Mouse (Mus musculus): ENCODE data around the gene Srp68. TPM values are rescaled to one million over a fixed set of nuclear protein-coding genes. Genes with fewer than 3 reads are reported as not detected.

The Srp68 gene
- total RNA-seq (2021) = 10 to 100 TPM; 87.7 to 89.2 TPM
- long read RNA-seq, experiment 1, transcript Srp68-201 (16 exons, 2,526 nt) = major isoform, 131 of 150 reads
- long read RNA-seq, experiment 1, partial matches to known transcripts = 11 of 150 reads
- long read RNA-seq, experiment 1, other reads (novel, unspliced or antisense) = 8 of 150 reads
- long read RNA-seq, experiment 2, transcript Srp68-201 (16 exons, 2,526 nt) = major isoform, 124 of 147 reads
- long read RNA-seq, experiment 2, partial matches to known transcripts = 10 of 147 reads
- long read RNA-seq, experiment 2, other reads (novel, unspliced or antisense) = 13 of 147 reads

- H3K27ac ChIP-seq = peak within 1 kb of the TSS; percentile 95
- intact Hi-C loops (cut with DNase I) = no loop called here
- H3K4me3 ChIP-seq = peak within 1 kb of the TSS; percentile 98
- peak; percentile 7; the same call in 1 of the 2 replicates for TF ChIP-seq CTCF (IDR thresholded peaks at IDR 0.05)
- peak; percentile 95 for DNase-seq
Observed at GRCm38 (mm10) chr11:116274045-116274666, at the start of gene Srp68. Gene Srp68, minus strand, starts transcription at chr11:116274217.

- TF ChIP-seq CTCF (IDR thresholded peaks at IDR 0.05) = peak; percentile 99; the same call in 1 of the 2 replicates
- H3K4me3 ChIP-seq = peak overlapping the region; percentile 69
- peak overlapping the region; percentile 76 for H3K27ac ChIP-seq
- peak; percentile 92 for DNase-seq
- intact Hi-C loops (cut with DNase I) = loop anchor here (1.0 to 2.0 kb wide), 3 partner anchors 16 to 145 kb away; partner anchors contain the start of gene Foxj1
Observed at GRCm38 (mm10) chr11:116318719-116319659, 45.0 kb upstream of the Srp68 start.

GRCm38 (mm10) chr11:116312359-116312758 lies 38.3 kb upstream of the Srp68 start:
- H3K4me3 ChIP-seq = no peak overlapping the region
- DNase-seq = no peak
- no peak overlapping the region for H3K27ac ChIP-seq
- intact Hi-C loops (cut with DNase I) = no loop called here
- TF ChIP-seq CTCF (IDR thresholded peaks at IDR 0.05) = no peak

GRCm38 (mm10) chr11:116311169-116311568 lies 37.2 kb upstream of the Srp68 start:
- Histone ChIP-seq H3K4me3 (no peak overlapping the region), H3K27ac (no peak overlapping the region)
- DNase-seq = no peak
- TF ChIP-seq CTCF (IDR thresholded peaks at IDR 0.05) = no peak
- intact Hi-C loops (cut with DNase I) = no loop called here

- intact Hi-C loops (cut with DNase I) = no loop called here
- no peak overlapping the region for H3K4me3 ChIP-seq
- no peak for TF ChIP-seq CTCF (IDR thresholded peaks at IDR 0.05)
- no peak overlapping the region for H3K27ac ChIP-seq
- DNase-seq = no peak
Observed at GRCm38 (mm10) chr11:116309601-116310000, 35.6 kb upstream of the Srp68 start.

- TF ChIP-seq CTCF (IDR thresholded peaks at IDR 0.05) = no peak
- intact Hi-C loops (cut with DNase I) = no loop called here
Observed at GRCm38 (mm10) chr11:116307762-116308531, 33.9 kb upstream of the Srp68 start.

GRCm38 (mm10) chr11:116307019-116307725 lies 33.2 kb upstream of the Srp68 start, which contains the start of gene Exoc7:
Gene Exoc7, minus strand, starts transcription at chr11:116307233.
- H3K27ac ChIP-seq = peak within 1 kb of the TSS; percentile 92
- intact Hi-C loops (cut with DNase I) = no loop called here
- TF ChIP-seq CTCF (IDR thresholded peaks at IDR 0.05) = no peak
- no peak for DNase-seq
- H3K4me3 ChIP-seq = peak within 1 kb of the TSS; percentile 79

More at GRCm38 (mm10) chr11:116307762-116308531, 33.9 kb upstream of the Srp68 start:
- peak overlapping the region; percentile 92 for H3K27ac ChIP-seq
- H3K4me3 ChIP-seq = no peak overlapping the region
- peak; percentile 44 for DNase-seq

GRCm38 (mm10) chr11:116306126-116306982 lies 32.3 kb upstream of the Srp68 start:
- Histone ChIP-seq H3K27ac (peak overlapping the region; percentile 92), H3K4me3 (peak overlapping the region; percentile 79)
- TF ChIP-seq CTCF (IDR thresholded peaks at IDR 0.05) = no peak
- intact Hi-C loops (cut with DNase I) = no loop called here
- peak; percentile 96 for DNase-seq

- intact Hi-C loops (cut with DNase I) = no loop called here
- H3K4me3 ChIP-seq = peak overlapping the region; percentile 79
- peak overlapping the region; percentile 92; the same call in 1 of the 2 replicates for H3K27ac ChIP-seq
- TF ChIP-seq CTCF (IDR thresholded peaks at IDR 0.05) = no peak
- no peak for DNase-seq
Observed at GRCm38 (mm10) chr11:116305423-116305822, 31.4 kb upstream of the Srp68 start.

GRCm38 (mm10) chr11:116298621-116299020 lies 24.6 kb upstream of the Srp68 start:
- no peak overlapping the region for H3K4me3 ChIP-seq
- intact Hi-C loops (cut with DNase I) = no loop called here
- peak; percentile 10 for DNase-seq
- no peak for TF ChIP-seq CTCF (IDR thresholded peaks at IDR 0.05)
- no peak overlapping the region for H3K27ac ChIP-seq
